Mouse (Mus musculus) layer of hippocampus, postnatal 36 days (tissue): ENCODE results near the gene Cpsf6. TPM values are rescaled to one million over a fixed set of nuclear protein-coding genes. Genes with fewer than 3 reads are reported as not detected.

Source experiments
- DNase-seq, 2 experiments: peaks; one replicate each; pipeline ENCODE4 v3.0.0; 2022
- total RNA-seq, 2 experiments: library from RNA; stranded (reverse); gene quantifications; 2 replicates each; pipeline ENCODE4 v1.2.3; 2021

Gene Cpsf6
- total RNA-seq, 2 experiments from 2014 or later: 119 TPM

GRCm38 (mm10) chr10:117413562-117414527 lies 34.0 kb upstream of the Cpsf6 start:
- DNase-seq: no peak

GRCm38 (mm10) chr10:117412474-117413057 lies 32.8 kb upstream of the Cpsf6 start:
- DNase-seq: no peak

- no peak for DNase-seq
These were observed 32.1 kb upstream of the Cpsf6 start for GRCm38 (mm10) chr10:117411716-117412473.

- no peak for DNase-seq
These were observed 31.3 kb upstream of the Cpsf6 start for GRCm38 (mm10) chr10:117411131-117411530.

- DNase-seq: no peak
These were observed 30.8 kb upstream of the Cpsf6 start for GRCm38 (mm10) chr10:117410481-117411048.

- no peak for DNase-seq
These were observed 29.8 kb upstream of the Cpsf6 start for GRCm38 (mm10) chr10:117409373-117410354.

GRCm38 (mm10) chr10:117408545-117409372 lies 28.9 kb upstream of the Cpsf6 start:
- DNase-seq: no peak

- DNase-seq: no peak
These were observed 28.0 kb upstream of the Cpsf6 start for GRCm38 (mm10) chr10:117407734-117408288.

GRCm38 (mm10) chr10:117406843-117407733 lies 27.3 kb upstream of the Cpsf6 start:
- DNase-seq: no peak

GRCm38 (mm10) chr10:117406283-117406588 lies 26.4 kb upstream of the Cpsf6 start:
- no peak for DNase-seq

GRCm38 (mm10) chr10:117405526-117406282 lies 25.9 kb upstream of the Cpsf6 start:
- DNase-seq: no peak

GRCm38 (mm10) chr10:117404384-117404783 lies 24.6 kb upstream of the Cpsf6 start:
- DNase-seq: no peak

- DNase-seq: no peak
These were observed 23.6 kb upstream of the Cpsf6 start for GRCm38 (mm10) chr10:117403344-117403953.

GRCm38 (mm10) chr10:117402403-117403333 lies 22.9 kb upstream of the Cpsf6 start:
- no peak for DNase-seq

GRCm38 (mm10) chr10:117401364-117401763 lies 21.5 kb upstream of the Cpsf6 start:
- DNase-seq: no peak

- no peak for DNase-seq
These were observed 20.6 kb upstream of the Cpsf6 start for GRCm38 (mm10) chr10:117400246-117400954.
